In genomic region chr6:91685533-91685883, GRCm38 (mm10) we compare ENCODE assay signal across 8 mouse cellular contexts. TPM values are rescaled to one million over a fixed set of nuclear protein-coding genes. Genes with fewer than 3 reads are reported as not detected.
A peak's percentile ranks its signal among the peaks of the same experiment; 100 is the strongest.
DNase-seq lines count a peak whose midpoint lies in the region; ATAC-seq lines count a peak whose summit lies in the region.

No protein-coding gene starts in this region.

- H3K4me3 ChIP-seq in embryonic facial prominence, embryonic 15.5 days (replicated peaks) = peak overlapping the region; percentile 91
- peak overlapping the region; percentile 92 for H3K4me3 ChIP-seq in intestine, embryonic 14.5 days (ENCODE audit: low read depth, low read length)
- peak overlapping the region; percentile 94 for H3K4me3 ChIP-seq in macrophage (ENCODE audit: inconsistent target)

- no peaks in the 10 kb centered on the region for H3K9me3 ChIP-seq in embryonic facial prominence, embryonic 15.5 days (replicated peaks)
- H3K9me3 ChIP-seq in intestine, embryonic 14.5 days (ENCODE audit: control insufficient read depth, low read length) = no peaks in the 10 kb centered on the region

- 9% methylated on average over 2 of the region's 2 CpGs for whole genome bisulfite sequencing in embryonic facial prominence, embryonic 15.5 days
- 0% methylated on average over 2 of the region's 2 CpGs for WGBS in intestine, embryonic 14.5 days
- 17% methylated on average over 2 of the region's 2 CpGs for WGBS in macrophage (ENCODE audit: missing documents)

- H3K4me2 ChIP-seq in embryonic facial prominence, embryonic 15.5 days (replicated peaks) = peak overlapping the region; percentile 92
- H3K4me2 ChIP-seq in intestine, embryonic 14.5 days (ENCODE audit: low read length) = peak overlapping the region; percentile 87

- peak overlapping the region; percentile 96; the same call in 1 of the 2 replicates for H3K9ac ChIP-seq in embryonic facial prominence, embryonic 15.5 days
- peak overlapping the region; percentile 85 for H3K9ac ChIP-seq in intestine, embryonic 14.5 days (ENCODE audit: low read length)

- H3K27me3 ChIP-seq in embryonic facial prominence, embryonic 15.5 days = no peaks in the 10 kb centered on the region
- H3K27me3 ChIP-seq in intestine, embryonic 14.5 days (replicated peaks; ENCODE audit: control insufficient read depth, insufficient read depth, low read length) = no peaks in the 10 kb centered on the region

- H3K4me1 ChIP-seq in embryonic facial prominence, embryonic 15.5 days = peaks cover 53% of the 10 kb centered on the region
- peaks cover 41% of the 10 kb centered on the region for H3K4me1 ChIP-seq in intestine, embryonic 14.5 days (replicated peaks; ENCODE audit: control insufficient read depth, insufficient read depth, low read length)

- 0 out of 2 replicates have a peak, but pooled peaks cover 2% of the 10 kb centered on the region for H3K36me3 ChIP-seq in embryonic facial prominence, embryonic 15.5 days
- no peaks in the 10 kb centered on the region for H3K36me3 ChIP-seq in intestine, embryonic 14.5 days (ENCODE audit: control insufficient read depth, insufficient read depth, low read length)
- peaks cover 17% of the 10 kb centered on the region for H3K36me3 ChIP-seq in macrophage (ENCODE audit: inconsistent target)

- peak; percentile 66 to 77 for DNase-seq in layer of hippocampus, adult 18-20 months (ENCODE audit: low spot score in 2 of 2)
- DNase-seq in layer of hippocampus, adult 9-10 months (ENCODE audit: low spot score) = no peak
- DNase-seq in intestine, embryonic 14.5 days (ENCODE audit: low spot score) = peak; percentile 65
- DNase-seq in urinary bladder, postnatal 25 days (ENCODE audit: low spot score) = no peak
- no peak for DNase-seq in ovary, postnatal 14 days (ENCODE audit: low spot score)
- DNase-seq in embryo, embryonic 9.5 days (ENCODE audit: extremely low spot score) = no peak

- H3K79me2 ChIP-seq in macrophage (ENCODE audit: inconsistent target) = peaks cover 64% of the 10 kb centered on the region

- H3K27ac ChIP-seq in embryonic facial prominence, embryonic 15.5 days (replicated peaks) = peak overlapping the region; percentile 93; the same call in 1 of the 2 replicates
- H3K27ac ChIP-seq in intestine, embryonic 14.5 days (ENCODE audit: low read depth) = no peak overlapping the region
- peak overlapping the region; percentile 96 for H3K27ac ChIP-seq in macrophage

- no peak for ATAC-seq in embryonic facial prominence, embryonic 15.5 days (ENCODE audit: insufficient number of reproducible peaks, low FRiP score, low TSS enrichment, low read depth)
- ATAC-seq in intestine, embryonic 14.5 days (replicated peaks; ENCODE audit: low FRiP score, low TSS enrichment, low read depth) = no peak

RNA-seq across cellular contexts. Expression of gene Slc6a6, which starts 1.7 kb away (rescaled TPM):
- 100 to 1,000 TPM; 115 to 116 TPM for total RNA-seq in layer of hippocampus, adult 18-20 months (2021)
- polyA plus RNA-seq in embryonic facial prominence, embryonic 15.5 days (2015; fragmentation: Nextera tagmentation; extraction: Ambion mirVana) = 61.6 and 77.5 TPM in 2 replicates
- polyA plus RNA-seq in intestine, embryonic 14.5 days (2014; fragmentation: Nextera tagmentation; extraction: Ambion mirVana) = 69.0 and 74.0 TPM in 2 replicates
- total RNA-seq in macrophage (2018; cell fraction: chromatin; rRNA removed) = 1,000 to 10,000 TPM in 22 of 26 experiments, 100 to 1,000 TPM in 4; 867 to 1,969 (median 1,342) TPM
- 100 to 1,000 TPM; 407 to 728 (median 545) TPM for total RNA-seq in macrophage (2018; cell fraction: cytosol; rRNA removed)
- total RNA-seq in macrophage (2018; cell fraction: nucleus; rRNA removed) = 1,000 to 10,000 TPM in 22 of 26 experiments, 100 to 1,000 TPM in 4; 893 to 1,549 (median 1,266) TPM
- 290 to 451 TPM (median 423 TPM) in 3 replicates for polyA plus RNA-seq in macrophage (2018)

Comparison
In these comparisons a context has a peak if more than half of its experiments do, and no peak if none do; other contexts are left out.
1. DNase-seq: peak in layer of hippocampus, adult 18-20 months (2 of 2) and intestine, embryonic 14.5 days (single experiment); none in layer of hippocampus, adult 9-10 months (single experiment), urinary bladder, postnatal 25 days (single experiment), ovary, postnatal 14 days (single experiment) and embryo, embryonic 9.5 days (single experiment).
2. Peak in every context shown above with its lines, with median percentiles within 50 percentile points of each other: H3K4me3 ChIP-seq.